Mouse (Mus musculus) adrenal gland, adult (tissue): ENCODE measurements around the gene Gltpd2.

Experiments used
- DNase-seq, 2 experiments: peaks; one replicate each; pipeline ENCODE4 v3.0.0; 2022 to 2023; ENCODE audit warnings: low spot score in 1 of 2; ENCODE audit not compliant: inconsistent age in 2 of 2

Gene Gltpd2

DNA sequence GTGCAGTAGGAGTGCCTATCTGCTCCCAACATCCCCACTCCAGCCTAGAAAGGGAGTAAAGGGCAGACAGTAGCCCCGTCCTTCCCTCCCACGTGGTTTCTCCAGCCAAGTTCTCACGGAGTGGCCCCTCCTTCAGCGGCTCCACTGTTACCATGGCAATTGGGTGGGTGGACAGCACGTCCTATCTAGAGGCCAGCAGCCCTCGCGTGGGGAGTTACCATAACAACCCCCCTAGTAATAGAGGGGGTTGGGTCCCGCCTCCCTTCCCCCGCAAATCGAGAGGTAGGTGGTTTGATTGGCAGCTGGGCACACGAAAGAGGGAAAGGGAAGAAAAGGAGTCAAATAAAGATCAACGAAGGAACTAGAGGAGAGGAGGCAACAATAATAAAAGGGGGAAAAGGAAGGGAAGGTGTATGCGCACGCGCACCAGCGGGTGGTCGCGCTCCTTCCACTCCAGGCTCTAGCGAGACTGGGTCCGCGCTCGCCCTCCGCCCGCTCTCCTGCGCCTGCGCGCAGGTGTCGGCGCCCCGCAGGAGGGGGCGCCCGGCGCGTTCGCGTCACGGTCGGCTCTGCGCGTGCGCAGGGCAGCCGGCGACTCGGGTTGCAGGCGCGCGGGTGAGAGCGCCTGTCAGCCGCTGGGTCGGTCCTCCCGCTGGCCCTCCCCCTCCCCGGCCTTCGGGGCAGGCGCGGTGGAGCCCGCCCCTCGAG is 43.4 kb downstream of the Gltpd2 start, which contains the start of gene Mink1:
TSS of gene Mink1 (plus strand) at position 595 of the 708 bp plus-strand sequence.
- peak; percentile 93 to 96 for DNase-seq

DNA sequence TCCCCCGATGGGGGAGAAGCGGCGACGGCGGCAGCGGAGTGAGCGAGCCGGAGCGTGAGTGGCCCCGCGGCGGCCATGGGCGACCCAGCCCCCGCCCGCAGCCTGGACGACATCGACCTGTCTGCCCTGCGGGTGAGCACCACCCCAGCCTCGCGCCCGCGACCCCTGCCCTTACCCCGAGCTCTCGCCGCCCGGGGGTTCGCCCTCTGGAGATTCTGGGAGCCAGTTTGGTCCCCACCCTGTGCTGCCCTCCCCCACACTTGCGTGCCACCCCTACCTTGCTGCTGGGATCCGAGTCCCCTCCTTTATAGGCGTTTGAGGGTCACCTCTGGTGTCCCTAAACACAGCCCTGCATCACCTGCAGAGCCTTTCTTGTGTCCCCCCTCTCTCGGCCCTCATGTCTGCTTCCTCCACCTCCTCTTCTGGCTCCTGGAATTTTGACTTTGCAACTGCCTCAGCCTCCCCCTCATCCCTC is 44.0 kb downstream of the Gltpd2 start:
- no peak for DNase-seq

DNA sequence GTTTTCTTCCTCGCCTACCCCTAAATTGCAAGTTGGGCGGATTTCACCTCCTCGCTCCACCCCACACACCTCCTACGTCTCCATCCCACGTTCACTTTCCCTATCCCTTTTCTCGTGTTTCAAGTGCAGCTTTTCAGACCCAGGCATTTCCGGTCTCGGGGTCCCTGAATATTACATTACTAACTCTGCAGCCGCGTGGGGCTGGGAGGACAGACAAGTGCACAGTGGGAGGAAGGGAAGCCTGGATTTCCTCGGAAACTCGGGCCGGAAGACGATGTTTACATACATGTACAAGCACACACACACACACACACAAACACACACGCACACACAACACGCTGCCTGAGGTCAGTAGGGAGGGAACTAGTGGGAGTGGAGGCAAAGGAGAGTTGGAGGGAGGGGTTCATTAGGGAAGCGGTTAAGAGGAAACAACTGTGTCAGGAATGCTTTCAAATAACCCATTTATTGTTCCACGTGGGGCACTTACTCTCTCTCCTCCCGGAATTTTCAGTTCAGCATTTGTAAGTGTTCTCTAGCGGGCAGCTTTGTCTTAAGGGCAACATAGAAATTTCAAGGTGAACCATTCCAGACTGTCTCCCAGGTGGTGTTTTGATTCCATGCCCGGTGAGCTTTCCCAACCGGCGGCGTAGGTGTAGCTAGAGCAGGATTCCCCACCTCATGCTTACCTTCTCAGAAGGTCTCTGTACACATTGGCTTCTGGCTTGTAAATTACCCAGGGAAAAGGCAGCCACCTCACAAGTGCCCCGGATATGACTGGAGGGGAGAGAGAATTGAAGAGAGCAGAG is 44.7 kb downstream of the Gltpd2 start:
- DNase-seq = peak; percentile 27 to 71

DNA sequence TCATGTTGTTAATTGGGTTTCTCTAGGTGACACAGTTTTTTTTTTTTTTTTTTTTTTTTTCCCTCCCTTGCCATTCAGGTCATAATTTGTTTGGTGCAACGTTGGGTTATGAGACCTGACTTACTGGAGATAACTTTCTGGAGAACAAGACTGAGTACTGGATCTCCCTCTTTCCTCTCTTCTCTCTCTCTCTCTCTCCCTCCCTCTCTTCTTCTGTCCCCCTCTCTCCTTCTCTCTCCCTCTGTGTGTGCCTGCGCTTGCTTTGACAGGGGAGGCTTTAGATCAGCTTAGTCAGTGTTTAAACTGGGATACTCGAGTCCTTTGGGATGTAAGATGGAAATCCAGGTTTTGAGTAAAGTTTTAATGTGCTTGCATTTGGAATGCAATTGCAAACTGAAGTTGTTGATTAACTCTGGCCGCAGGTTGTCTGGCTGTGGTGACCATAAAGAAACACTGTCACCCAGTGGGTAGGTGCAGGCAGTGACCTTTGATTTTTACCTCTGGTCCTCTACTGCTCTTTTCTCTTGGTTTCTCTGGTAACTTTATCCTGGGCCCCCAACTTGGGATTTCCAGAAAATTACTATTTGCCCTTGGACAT is 45.4 kb downstream of the Gltpd2 start:
- no peak for DNase-seq

DNA sequence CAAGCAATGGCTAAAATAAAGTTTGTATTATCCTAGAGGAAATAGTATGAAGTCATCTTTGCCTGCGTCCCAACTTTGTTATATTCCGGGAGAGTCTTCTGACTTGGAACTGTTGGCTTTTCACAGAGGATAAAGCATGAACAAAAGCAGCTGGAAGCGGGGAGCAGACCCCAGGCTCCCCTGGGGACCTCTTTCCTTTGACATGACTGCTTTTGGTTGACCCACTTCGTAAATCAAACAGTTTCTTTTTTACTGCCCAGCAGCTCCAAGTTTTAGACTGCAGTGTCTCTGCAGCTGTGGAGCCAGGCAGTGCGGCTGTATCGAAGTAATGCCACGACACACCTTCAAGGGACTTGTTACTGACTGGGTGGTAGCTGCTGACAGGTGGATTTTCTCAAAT is 47.6 kb downstream of the Gltpd2 start:
- no peak for DNase-seq
